Mouse (Mus musculus) heart, embryonic 14.5 days (tissue): ENCODE results near the gene Slc29a3. TPM values are rescaled to one million over a fixed set of nuclear protein-coding genes. Genes with fewer than 3 reads are reported as not detected.

Experiments
- ATAC-seq: fragments of 200-750 bp; cut with Nextera tagmentation; 2 replicates; pipeline ENCODE4 v1.8.0; 2017; ENCODE audit warnings: low read depth, moderate TSS enrichment; ENCODE audit not compliant: insufficient number of reproducible peaks, insufficient read depth, low FRiP score
- H3K27ac ChIP-seq, 2 experiments: fragments of 200-500 bp in 1 of 2; fragments of 300-500 bp in 1 of 2; sonication (generic) in 1 of 2; replicated peaks in 1 of 2; 2 replicates each; pipeline ENCODE4 v1.5.1; 2012 to 2014; ENCODE audit warnings: low read depth in 2 of 2, low read length in 2 of 2, control low read depth in 1 of 2, mild to moderate bottlenecking in 1 of 2, mixed read lengths in 1 of 2; ENCODE audit not compliant: control insufficient read depth in 1 of 2, insufficient read depth in 1 of 2
- H3K27me3 ChIP-seq: fragments of 300-500 bp; sonication (generic); 2 replicates; pipeline ENCODE4 v1.6.1; 2014; ENCODE audit warnings: mild to moderate bottlenecking, low read length, control low read depth; ENCODE audit not compliant: control insufficient read depth, insufficient read depth
- H3K36me3 ChIP-seq: fragments of 300-500 bp; sonication (generic); 2 replicates; pipeline ENCODE4 v1.6.1; 2014; ENCODE audit warnings: mild to moderate bottlenecking, control low read depth, low read length, mixed read lengths; ENCODE audit not compliant: control insufficient read depth, insufficient read depth
- H3K4me1 ChIP-seq, 2 experiments: fragments of 200-500 bp in 1 of 2; fragments of 300-500 bp in 1 of 2; sonication (generic) in 1 of 2; 2 replicates each; pipeline ENCODE4 v1.6.1; 2012 to 2014; ENCODE audit warnings: low read length in 2 of 2, control low read depth in 1 of 2, mixed read lengths in 1 of 2; ENCODE audit not compliant: control insufficient read depth in 2 of 2, insufficient read depth in 2 of 2
- H3K4me2 ChIP-seq: fragments of 300-500 bp; sonication (generic); 2 replicates; pipeline ENCODE4 v1.6.1; 2014; ENCODE audit warnings: mild to moderate bottlenecking, low read length
- H3K4me3 ChIP-seq, 2 experiments: fragments of 200-500 bp in 1 of 2; fragments of 300-500 bp in 1 of 2; sonication (generic) in 1 of 2; 2 replicates each; pipeline ENCODE4 v1.5.1; 2012 to 2014; ENCODE audit warnings: low read length in 2 of 2, mild to moderate bottlenecking in 2 of 2, control low read depth in 1 of 2, low read depth in 1 of 2, moderate library complexity in 1 of 2; ENCODE audit not compliant: control insufficient read depth in 1 of 2, insufficient read depth in 1 of 2
- H3K9ac ChIP-seq: fragments of 300-500 bp; sonication (generic); 2 replicates; pipeline ENCODE4 v1.6.1; 2014; ENCODE audit warnings: mild to moderate bottlenecking, low read length
- H3K9me3 ChIP-seq: fragments of 300-500 bp; sonication (generic); 2 replicates; pipeline ENCODE4 v1.6.1; 2016; ENCODE audit warnings: low read length, control low read depth; ENCODE audit not compliant: control insufficient read depth
- WGBS: fragments of 180-500 bp; shearing (Covaris S2); extraction: QIAGEN DNeasy Blood & Tissue Kit; methylation state at CpG from one replicate; pipeline ENCODE4 v1.1.7; 2014; 5-methylcytosine and 5-hydroxymethylcytosine counted together
- polyA plus RNA-seq: library from polyadenylated mRNA; unstranded; fragments of >200 nt; fragmentation: Nextera tagmentation; extraction: Ambion mirVana; gene quantifications from 2 replicates; pipeline ENCODE4 v1.2.1, GENCODE M21; 2014

The Slc29a3 gene
- 4.4 and 4.5 TPM in 2 replicates for polyA plus RNA-seq

DNA sequence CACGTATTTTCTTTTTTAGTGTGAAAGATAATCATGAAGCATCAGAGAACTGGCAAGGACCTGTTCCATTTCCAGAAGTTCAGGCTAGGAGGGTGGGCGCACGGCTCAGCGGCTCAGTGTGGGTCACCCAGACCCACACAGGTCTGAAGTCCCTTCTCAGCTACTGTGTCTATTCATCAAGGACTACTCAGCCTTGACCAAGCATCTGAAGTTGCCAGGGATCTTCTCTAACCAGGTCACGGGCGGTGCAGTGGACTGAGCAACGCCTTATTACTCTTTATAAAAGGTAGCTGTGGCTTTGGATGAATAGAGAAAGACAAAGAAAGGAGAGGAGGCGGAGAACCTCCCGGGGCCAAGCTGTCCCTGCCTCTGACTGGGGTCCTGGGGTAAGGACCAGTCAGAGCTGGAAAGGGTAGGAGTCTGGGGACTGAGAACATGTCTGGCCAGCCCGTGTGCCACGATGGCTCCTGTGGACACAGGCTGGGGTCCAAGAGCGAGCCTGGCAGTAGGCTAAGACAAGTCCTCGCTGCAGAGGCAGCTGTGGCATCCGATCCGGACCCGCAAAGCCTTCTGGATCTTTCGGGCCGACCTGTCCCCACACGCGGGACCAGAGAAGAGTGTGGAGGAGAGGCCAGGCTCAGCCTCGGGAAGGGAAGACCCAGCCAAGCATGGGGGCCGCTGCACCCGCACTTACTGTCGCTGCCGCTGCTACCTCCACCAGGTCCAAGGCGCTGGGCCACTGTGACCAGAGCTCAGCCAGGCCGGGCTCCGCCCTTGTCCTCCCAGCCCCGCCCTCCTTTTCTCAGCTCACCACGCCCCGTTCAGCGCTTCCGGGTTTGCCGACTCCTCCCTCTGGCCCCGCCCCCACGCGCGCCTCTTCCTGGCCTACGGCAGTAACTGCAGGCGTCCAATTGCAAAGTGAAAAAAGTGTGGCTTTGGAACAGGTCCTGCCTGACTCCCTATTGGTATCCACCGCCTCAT is at the start of gene Slc29a3:
Slc29a3 (minus strand) TSS at position 755 of the 981 bp plus-strand sequence.
- 12% methylated on average over 41 of the region's 41 CpGs for WGBS
- H3K36me3 ChIP-seq = peaks cover 21% of the 10 kb centered on the region; the same call in 1 of the 2 replicates
- peaks cover 7 to 8% of the 10 kb centered on the region in 2 experiments; a peak in 2 of 4 replicates for H3K4me1 ChIP-seq
- ATAC-seq = peak; percentile 94
- no peaks in the 10 kb centered on the region for H3K27me3 ChIP-seq
- peak within 1 kb of the TSS; percentile 60 to 86 for H3K4me3 ChIP-seq
- peak within 1 kb of the TSS; percentile 76 for H3K4me2 ChIP-seq
- 0 out of 2 replicates have a peak, but pooled peaks cover 3% of the 10 kb centered on the region for H3K9me3 ChIP-seq
- H3K9ac ChIP-seq = peak within 1 kb of the TSS; percentile 86
- H3K27ac ChIP-seq = peak within 1 kb of the TSS; percentile 64 to 68

DNA sequence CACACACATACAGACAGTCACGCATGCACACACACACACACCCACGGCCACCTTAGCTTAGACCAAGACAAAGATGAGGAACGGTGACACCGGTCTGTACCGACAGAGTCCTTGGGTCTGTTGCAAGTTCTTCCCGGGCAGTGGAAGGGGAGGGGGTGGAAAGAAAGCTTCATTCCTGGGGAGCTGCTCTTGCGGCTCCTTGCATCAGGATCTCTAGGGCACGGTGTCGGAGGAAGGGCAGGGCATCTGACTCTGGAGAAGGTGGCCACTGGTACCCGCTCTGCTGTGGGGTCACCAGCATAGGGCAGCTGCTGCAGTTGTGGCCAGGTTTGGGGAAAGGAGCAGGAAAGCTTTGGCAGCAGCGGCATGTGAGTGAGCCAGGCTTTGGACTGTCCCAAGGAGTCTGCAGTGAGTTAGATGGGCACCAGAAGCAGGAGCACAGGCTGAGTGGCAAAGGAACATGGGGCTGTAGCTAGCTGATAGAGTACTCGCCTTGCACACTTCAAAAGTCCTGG is 49.4 kb upstream of the Slc29a3 start:
- Histone ChIP-seq H3K9ac (peak overlapping the region; percentile 22; the same call in 1 of the 2 replicates), H3K36me3 (0 out of 2 replicates have a peak, but pooled peaks cover 3% of the 10 kb centered on the region), H3K9me3 (no peaks in the 10 kb centered on the region), H3K4me2 (0 out of 2 replicates have a peak overlapping the region, but pooled peaks have one; percentile 2), H3K4me3 (no peak overlapping the region), H3K4me1 (peaks cover 89 to 95% of the 10 kb centered on the region in 2 experiments), H3K27me3 (no peaks in the 10 kb centered on the region), H3K27ac (peak overlapping the region; percentile 42 to 55)
- no peak for ATAC-seq
- 48% methylated on average over 12 of the region's 12 CpGs for WGBS

GRCm38 (mm10) chr10:60801168-60801897 is 48.7 kb upstream of the Slc29a3 start:
- Histone ChIP-seq H3K4me1 (peaks cover 89 to 94% of the 10 kb centered on the region in 2 experiments), H3K36me3 (0 out of 2 replicates have a peak, but pooled peaks cover 3% of the 10 kb centered on the region), H3K9me3 (no peaks in the 10 kb centered on the region), H3K4me3 (no peak overlapping the region), H3K9ac (peak overlapping the region; percentile 22; the same call in 1 of the 2 replicates), H3K27me3 (no peaks in the 10 kb centered on the region), H3K4me2 (0 out of 2 replicates have a peak overlapping the region, but pooled peaks have one; percentile 6), H3K27ac (peak overlapping the region; percentile 42 to 55)
- no peak for ATAC-seq
- 21% methylated on average over 11 of the region's 11 CpGs for WGBS

DNA sequence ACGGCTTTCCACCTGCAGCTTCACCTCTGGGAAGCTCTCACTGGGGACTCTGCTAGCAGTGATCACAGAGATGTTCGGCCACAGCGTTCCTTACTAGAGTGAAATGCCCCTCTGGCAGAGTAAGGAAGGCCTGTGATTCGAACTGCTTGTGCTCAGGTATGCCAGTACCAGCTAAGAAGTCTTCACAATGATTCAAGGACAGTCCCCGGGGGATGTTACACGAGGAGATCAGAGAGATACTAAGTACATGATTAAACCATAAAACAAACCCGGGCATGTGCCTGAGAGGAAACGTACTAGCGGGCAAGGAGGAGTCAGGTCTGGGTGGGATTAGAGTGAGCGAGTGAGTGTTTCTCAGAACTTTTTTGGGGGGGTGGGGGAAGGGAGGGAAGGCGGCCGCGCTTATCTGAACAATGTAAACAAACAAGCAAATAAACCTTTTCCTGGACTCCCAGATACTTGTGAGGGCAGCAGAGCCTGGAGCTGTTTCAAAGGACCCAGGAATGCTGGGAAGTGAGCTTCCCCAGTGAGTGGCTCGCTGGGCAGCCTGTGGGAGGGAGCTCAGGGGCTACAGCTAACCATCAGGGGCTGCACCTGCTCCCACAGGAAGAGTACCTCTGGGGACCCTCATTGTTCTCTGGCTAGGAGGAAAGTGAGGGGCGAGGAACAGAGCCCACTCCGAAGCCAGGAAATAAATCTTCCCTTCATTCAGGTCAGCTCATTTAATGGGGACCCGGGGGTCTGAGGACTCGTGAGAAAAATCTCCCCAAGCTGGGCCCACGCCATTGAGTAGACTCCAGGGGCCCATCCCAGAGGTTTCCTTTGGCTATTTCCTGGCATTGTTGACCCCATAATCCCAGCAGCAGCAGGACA is 47.9 kb upstream of the Slc29a3 start:
- no peak for ATAC-seq
- H3K9ac ChIP-seq = 0 out of 2 replicates have a peak overlapping the region, but pooled peaks have one; percentile 5
- WGBS = 28% methylated on average over 19 of the region's 19 CpGs
- no peaks in the 10 kb centered on the region for H3K9me3 ChIP-seq
- H3K4me3 ChIP-seq = no peak overlapping the region
- peaks cover 85 to 94% of the 10 kb centered on the region in 2 experiments for H3K4me1 ChIP-seq
- H3K27me3 ChIP-seq = no peaks in the 10 kb centered on the region
- peak overlapping the region in 1 of 2 experiments; percentile 55; a peak in 3 of 4 replicates for H3K27ac ChIP-seq
- H3K4me2 ChIP-seq = 0 out of 2 replicates have a peak overlapping the region, but pooled peaks have one; percentile 6
- H3K36me3 ChIP-seq = 0 out of 2 replicates have a peak, but pooled peaks cover 3% of the 10 kb centered on the region

DNA sequence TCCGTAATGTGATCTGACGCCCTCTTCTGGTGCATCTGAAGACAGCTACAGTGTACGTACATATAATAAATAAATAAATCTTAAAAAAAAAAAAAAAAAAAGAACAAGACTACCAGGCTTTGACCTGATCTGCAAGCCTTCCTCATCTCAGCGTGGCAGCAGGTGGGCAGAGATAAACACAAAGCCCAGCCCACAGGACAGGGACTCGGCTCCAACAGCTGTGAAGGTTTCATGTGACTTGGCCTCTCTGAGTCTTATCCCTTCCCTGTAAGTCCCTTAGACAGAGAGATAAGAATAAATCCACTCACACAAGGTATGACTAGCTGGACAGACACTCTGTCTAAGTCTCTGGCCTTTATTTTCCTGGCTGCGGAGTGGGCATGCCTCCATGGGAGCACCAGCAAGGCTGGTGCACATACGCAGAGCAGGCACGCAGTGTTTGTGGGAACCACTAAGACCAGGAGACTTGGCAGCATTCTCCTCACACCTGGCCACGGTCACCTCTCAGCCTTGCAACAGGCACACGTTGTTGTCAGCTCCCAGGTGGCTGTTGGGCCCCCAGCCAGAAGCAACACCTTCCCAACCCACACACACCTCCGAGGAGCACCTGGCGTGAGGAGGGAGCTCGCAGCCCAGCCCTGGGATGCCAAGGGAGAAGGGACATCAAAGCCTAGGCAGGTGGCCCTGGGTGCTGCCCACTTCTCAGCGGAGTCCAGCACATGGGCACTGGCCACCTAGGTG is 45.3 kb upstream of the Slc29a3 start:
- Histone ChIP-seq H3K27me3 (no peaks in the 10 kb centered on the region), H3K9ac (no peak overlapping the region), H3K4me3 (no peak overlapping the region), H3K9me3 (no peaks in the 10 kb centered on the region), H3K36me3 (no peaks in the 10 kb centered on the region), H3K27ac (peak overlapping the region in 1 of 2 experiments; percentile 41; a peak in 1 of 4 replicates), H3K4me2 (no peak overlapping the region), H3K4me1 (peaks cover 79 to 94% of the 10 kb centered on the region in 2 experiments)
- WGBS = 74% methylated on average over 14 of the region's 14 CpGs
- ATAC-seq = no peak

DNA sequence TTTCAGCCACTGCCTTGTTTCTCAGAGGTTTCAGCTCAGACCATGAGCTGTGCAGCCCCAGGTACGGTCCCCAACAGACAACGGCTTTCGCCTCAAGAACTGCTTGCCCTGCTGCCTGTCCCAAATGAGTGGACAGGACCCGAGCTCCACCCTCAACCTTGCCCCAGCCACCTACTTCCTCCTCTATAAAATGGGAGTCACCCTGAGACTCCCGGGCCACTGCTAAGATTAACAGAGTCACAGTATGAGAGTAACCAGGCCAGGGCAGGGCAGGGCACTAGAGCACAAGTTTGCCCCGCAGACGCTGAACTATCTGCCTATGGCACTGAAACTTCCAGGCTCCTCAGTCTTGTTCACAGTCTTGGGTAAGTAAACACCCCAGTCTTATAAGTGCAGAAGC is 43.9 kb upstream of the Slc29a3 start:
- H3K36me3 ChIP-seq = no peaks in the 10 kb centered on the region
- no peak overlapping the region for H3K4me3 ChIP-seq
- peak overlapping the region; percentile 6 to 53; a peak in 1 of 4 replicates for H3K27ac ChIP-seq
- ATAC-seq = no peak
- H3K4me1 ChIP-seq = peaks cover 83 to 90% of the 10 kb centered on the region in 2 experiments
- no peaks in the 10 kb centered on the region for H3K9me3 ChIP-seq
- H3K27me3 ChIP-seq = no peaks in the 10 kb centered on the region
- H3K4me2 ChIP-seq = no peak overlapping the region
- peak overlapping the region; percentile 41; the same call in 1 of the 2 replicates for H3K9ac ChIP-seq
- 56% methylated on average over 7 of the region's 7 CpGs for WGBS
